Mouse (Mus musculus): ENCODE measurements around the gene Unc5b.
"Not testable (repeated sequence)": the region's sequence is repeated elsewhere in the genome, so short reads cannot be mapped to it uniquely, and the experiment has no call there.

The Unc5b gene

DNA sequence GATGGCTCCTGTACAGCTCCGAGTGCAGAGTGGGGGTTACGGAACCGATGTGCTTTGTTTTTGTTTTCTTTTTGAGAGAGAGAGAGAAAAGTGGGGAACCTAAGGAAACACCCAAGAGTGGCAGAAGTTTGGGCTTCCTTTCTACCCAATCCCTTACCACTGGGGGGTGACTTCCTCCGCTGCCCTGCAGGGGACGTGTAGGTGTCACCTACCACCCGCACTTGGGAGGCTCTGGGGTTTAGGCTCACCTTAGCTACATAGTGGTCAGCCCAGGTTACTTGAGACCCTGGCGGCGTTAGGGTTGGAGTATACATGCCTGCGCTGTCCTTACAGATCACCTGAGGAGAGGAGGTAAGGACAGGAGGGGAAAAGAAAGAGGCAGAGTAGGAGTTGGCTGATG, 78.1 kb downstream of the Unc5b start:
- no peak for DNase-seq (ENCODE audit: low spot score)

DNA sequence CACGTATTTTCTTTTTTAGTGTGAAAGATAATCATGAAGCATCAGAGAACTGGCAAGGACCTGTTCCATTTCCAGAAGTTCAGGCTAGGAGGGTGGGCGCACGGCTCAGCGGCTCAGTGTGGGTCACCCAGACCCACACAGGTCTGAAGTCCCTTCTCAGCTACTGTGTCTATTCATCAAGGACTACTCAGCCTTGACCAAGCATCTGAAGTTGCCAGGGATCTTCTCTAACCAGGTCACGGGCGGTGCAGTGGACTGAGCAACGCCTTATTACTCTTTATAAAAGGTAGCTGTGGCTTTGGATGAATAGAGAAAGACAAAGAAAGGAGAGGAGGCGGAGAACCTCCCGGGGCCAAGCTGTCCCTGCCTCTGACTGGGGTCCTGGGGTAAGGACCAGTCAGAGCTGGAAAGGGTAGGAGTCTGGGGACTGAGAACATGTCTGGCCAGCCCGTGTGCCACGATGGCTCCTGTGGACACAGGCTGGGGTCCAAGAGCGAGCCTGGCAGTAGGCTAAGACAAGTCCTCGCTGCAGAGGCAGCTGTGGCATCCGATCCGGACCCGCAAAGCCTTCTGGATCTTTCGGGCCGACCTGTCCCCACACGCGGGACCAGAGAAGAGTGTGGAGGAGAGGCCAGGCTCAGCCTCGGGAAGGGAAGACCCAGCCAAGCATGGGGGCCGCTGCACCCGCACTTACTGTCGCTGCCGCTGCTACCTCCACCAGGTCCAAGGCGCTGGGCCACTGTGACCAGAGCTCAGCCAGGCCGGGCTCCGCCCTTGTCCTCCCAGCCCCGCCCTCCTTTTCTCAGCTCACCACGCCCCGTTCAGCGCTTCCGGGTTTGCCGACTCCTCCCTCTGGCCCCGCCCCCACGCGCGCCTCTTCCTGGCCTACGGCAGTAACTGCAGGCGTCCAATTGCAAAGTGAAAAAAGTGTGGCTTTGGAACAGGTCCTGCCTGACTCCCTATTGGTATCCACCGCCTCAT, 79.1 kb downstream of the Unc5b start, which contains the start of gene Slc29a3:
Gene Slc29a3, minus strand, starts transcription at position 755 of the 981 bp plus-strand sequence.
- DNase-seq (ENCODE audit: low spot score): peak; percentile 98

- no peak for DNase-seq (ENCODE audit: low spot score)
These were observed 83.6 kb downstream of the Unc5b start for GRCm38 (mm10) chr10:60747667-60748212.

- no peak for DNase-seq (ENCODE audit: low spot score)
These were observed 84.9 kb downstream of the Unc5b start for GRCm38 (mm10) chr10:60746512-60746911.

GRCm38 (mm10) chr10:60744543-60745290, 86.7 kb downstream of the Unc5b start:
- no peak for DNase-seq (ENCODE audit: low spot score)

DNA sequence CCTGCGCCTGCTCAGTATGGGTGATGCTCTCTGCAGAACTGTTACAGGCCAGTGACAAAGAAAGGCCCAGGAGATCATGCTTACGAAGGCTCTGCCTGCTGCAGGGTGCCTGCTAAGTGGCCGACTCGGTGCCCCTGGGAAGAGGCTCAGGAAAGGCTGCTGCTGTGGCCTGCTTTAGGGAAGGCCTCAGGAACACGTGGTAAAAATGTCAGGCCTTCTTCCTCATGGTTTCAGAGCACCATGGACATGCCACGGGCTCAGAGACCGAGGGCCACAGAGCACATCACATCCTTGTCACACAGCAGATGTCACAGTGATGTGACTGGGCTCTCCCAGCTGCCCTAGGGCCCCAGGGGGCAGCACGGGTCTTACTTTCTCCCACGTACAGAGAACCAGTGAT, 87.7 kb downstream of the Unc5b start:
- DNase-seq (ENCODE audit: low spot score): no peak

DNA sequence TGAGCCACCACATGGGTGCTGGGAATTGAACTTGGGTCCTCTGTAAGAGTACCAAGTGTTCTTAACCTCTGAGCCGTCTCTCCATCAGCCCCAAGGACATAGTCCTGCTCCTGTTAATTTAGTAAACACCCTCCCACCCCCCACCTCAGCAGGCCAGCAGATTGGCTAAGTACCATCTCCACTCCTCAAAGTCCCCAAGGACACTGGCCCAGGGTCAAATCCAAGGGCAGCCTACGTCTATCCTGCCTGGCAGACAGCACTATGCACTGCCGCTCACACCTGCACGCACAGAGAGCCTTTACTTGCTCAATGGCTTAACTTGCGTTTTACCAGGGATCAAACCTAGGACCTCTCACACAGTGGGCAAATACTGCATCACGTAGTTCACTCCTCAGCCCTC, 88.4 kb downstream of the Unc5b start:
- DNase-seq (ENCODE audit: low spot score): no peak

GRCm38 (mm10) chr10:60742296-60742695, 89.1 kb downstream of the Unc5b start:
- DNase-seq (ENCODE audit: low spot score): not testable (repeated sequence)

- no peak for DNase-seq (ENCODE audit: low spot score)
These were observed 89.9 kb downstream of the Unc5b start for GRCm38 (mm10) chr10:60741435-60741834.

- no peak for DNase-seq (ENCODE audit: low spot score)
These were observed 91.6 kb downstream of the Unc5b start for GRCm38 (mm10) chr10:60739619-60740363.

DNA sequence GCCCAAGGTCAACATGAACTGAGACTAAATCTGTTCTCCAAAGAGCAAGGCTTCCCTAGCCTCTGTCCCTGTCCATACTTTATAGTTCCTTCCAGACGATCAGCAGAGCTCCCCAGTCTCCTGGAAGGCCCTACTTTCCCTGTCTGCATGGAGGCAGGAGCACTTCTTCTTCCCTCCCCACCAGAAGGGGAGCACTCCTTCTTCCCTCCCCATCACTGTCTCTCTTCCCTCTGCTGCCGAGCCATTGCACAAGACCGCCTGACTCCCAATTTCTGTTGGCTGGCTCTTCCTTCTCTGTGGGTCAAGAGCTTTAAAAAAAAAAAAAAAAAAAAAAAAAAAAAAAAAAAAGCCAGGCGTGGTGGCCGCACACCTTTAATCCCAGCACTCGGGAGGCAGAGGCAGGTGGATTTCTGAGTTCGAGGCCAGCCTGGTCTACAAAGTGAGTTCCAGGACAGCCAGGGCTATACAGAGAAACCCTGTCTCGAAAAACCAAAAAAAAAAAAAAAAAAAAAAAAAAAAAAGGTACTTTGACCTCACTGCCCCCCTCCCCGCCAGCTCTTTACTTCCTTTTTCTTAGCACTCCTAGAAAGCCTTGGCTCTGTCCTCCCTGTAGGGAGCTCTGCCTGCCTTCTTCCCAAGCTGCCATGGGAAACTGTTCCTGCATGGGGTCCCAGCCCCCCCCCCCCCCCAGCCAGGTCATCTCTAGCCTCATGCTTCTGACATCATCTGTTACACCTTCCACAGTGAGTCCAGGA, 93.3 kb downstream of the Unc5b start:
- DNase-seq (ENCODE audit: low spot score): no peak

GRCm38 (mm10) chr10:60737169-60737728, 94.1 kb downstream of the Unc5b start:
- DNase-seq (ENCODE audit: low spot score): no peak

- no peak for DNase-seq (ENCODE audit: low spot score)
These were observed 95.6 kb downstream of the Unc5b start for GRCm38 (mm10) chr10:60735737-60736136.

- no peak for DNase-seq (ENCODE audit: low spot score)
These were observed 97.9 kb downstream of the Unc5b start for GRCm38 (mm10) chr10:60733471-60733870.

- DNase-seq (ENCODE audit: low spot score): no peak
These were observed 99.0 kb downstream of the Unc5b start for GRCm38 (mm10) chr10:60732397-60732861.

GRCm38 (mm10) chr10:60731742-60732141, 99.6 kb downstream of the Unc5b start:
- no peak for DNase-seq (ENCODE audit: low spot score)

DNA sequence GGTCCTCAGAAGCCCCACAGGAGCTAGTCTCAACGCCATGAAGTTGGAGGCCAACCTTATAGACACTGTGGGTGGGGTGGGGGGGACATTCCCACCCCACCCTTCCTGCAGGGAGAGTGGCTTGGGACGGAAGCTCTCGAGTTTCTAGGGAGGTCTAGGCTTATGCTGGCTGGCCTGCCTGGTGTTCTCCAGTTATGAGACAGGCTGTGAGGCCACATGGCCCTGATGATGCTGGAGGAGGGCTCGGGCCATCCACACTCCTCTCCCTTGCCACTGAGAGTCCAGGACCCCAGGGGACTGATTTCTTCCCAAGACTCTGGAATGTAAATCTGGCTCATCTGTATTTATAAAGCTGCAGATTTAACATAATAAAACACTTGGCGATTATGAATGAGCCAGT, 104.1 kb downstream of the Unc5b start:
- no peak for DNase-seq (ENCODE audit: low spot score)

GRCm38 (mm10) chr10:60726896-60727295, 104.5 kb downstream of the Unc5b start:
- no peak for DNase-seq (ENCODE audit: low spot score)

DNA sequence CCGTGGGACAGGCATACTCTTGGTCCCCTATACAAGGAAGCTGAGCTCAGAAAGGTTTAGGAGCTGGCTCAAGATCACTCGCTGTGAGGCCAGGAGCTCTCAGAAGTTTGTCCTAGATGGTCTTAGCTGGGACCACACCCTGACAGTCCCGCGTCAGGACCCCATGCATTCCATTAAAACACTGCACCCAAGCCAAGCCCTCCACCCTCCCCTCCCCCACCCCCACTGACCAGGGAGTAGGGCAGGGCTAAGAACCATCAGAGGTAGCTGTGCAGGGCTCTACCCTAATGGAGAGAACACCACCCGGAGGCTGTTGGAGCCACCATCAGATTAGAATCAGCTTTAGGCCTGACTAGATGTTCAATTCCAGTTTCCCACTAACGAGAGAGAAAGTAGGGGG, 106.9 kb downstream of the Unc5b start:
- no peak for DNase-seq (ENCODE audit: low spot score)

DNA sequence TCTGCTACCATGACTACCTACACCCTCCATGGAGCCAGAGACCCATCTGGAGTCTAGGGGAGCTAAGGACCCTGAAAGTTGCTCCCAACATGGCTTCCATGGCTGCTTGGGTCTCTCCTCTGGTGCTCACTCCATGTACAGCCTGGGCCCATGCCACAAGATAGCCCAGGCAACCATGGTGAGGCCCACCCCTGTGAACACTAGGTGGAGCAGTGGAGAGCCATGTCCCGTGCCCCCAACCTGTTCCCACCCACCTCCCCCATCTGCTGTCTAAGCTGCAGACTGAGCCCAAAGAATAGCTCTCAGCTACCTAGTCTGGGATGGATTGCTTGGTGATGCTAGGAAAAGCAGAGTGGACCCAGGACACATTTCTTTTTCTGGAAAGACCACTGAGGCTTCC, 108.0 kb downstream of the Unc5b start:
- DNase-seq (ENCODE audit: low spot score): no peak

DNA sequence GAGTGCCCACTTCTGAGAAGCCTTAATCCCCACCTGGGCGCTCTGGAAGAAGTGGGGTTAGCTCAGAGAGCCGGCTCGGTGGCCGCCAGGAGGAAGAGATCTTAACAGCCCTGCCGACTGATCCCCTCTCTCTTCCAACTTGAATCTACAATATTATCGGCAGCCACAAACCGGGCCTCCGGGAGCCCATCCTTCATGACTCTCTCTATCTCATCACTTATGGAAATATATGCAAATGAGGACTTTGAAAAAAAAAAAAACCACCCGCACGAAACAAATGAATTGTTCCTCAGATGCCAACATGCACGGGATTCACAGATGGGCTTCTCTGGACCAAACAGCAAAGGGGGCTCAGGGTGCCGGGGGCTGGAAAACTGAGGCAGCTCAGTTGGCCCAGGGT, 109.7 kb downstream of the Unc5b start:
- no peak for DNase-seq (ENCODE audit: low spot score)

Data from ovary, postnatal 14 days (tissue).